Mouse (Mus musculus): ENCODE data around the gene Slc8a3.

DNA sequence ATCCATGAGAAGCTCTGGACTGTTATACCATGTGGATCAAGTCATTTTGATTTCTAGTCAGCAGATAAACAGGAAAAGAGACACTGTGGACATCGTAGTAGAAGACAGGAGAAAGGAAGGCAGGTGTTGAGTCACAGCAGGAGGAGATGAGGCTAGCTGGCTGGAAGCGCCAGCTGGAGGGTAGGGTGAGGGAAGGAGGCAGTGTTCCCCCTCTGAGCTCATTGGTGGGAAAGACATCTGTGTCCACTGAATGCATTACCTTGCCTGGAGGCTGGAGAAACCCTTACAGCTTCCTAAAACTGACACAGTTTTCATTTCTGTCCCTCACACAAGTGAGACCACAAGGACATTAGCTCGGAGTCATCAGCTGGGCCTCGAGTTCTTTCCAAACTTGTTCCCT is 113.6 kb downstream of the Slc8a3 start:
- no peak for TF ChIP-seq CTCF (IDR thresholded peaks at IDR 0.05; ENCODE audit: low read depth, low read length)
- TF ChIP-seq POLR2A (IDR thresholded peaks at IDR 0.05; ENCODE audit: extremely low read depth, insufficient read depth, low read length), result no peak
